Mouse (Mus musculus) heart, adult 8-10 months (tissue): ENCODE measurements around the gene Klk4. TPM values are rescaled to one million over a fixed set of nuclear protein-coding genes. Genes with fewer than 3 reads are reported as not detected.
A peak's percentile ranks its signal among the peaks of the same experiment; 100 is the strongest.

ENCODE experiments used
- DNase-seq: peaks from one replicate; pipeline ENCODE4 v3.0.0; 2022; ENCODE audit warnings: low spot score
- total RNA-seq, 4 experiments: library from RNA; stranded (reverse); gene quantifications; 2 replicates each; pipeline ENCODE4 v1.2.4; 2022

The Klk4 gene
- not detected for total RNA-seq

DNA sequence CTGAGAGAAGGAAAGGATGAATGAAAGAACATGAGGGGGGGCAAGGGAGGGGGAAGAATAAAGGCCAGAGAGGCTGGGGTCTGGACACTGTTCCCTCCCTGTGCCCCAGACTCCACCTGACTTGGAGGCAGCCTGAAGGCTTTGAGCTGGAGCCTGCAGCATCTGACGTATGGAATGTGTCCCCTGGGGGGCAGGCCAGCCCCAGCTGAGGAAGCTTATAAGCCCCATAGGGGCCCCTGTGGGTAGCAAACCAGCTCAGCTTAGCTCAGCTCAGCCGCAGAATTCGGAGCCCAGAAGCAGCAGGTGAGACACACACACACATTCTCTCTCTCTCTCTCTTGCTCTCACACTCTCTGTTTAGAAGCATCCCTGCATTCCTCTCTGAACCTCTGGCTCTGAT lies at the start of gene Klk4:
TSS of gene Klk4 (plus strand) at position 249 of the 400 bp plus-strand sequence.
- no peak for DNase-seq

DNA sequence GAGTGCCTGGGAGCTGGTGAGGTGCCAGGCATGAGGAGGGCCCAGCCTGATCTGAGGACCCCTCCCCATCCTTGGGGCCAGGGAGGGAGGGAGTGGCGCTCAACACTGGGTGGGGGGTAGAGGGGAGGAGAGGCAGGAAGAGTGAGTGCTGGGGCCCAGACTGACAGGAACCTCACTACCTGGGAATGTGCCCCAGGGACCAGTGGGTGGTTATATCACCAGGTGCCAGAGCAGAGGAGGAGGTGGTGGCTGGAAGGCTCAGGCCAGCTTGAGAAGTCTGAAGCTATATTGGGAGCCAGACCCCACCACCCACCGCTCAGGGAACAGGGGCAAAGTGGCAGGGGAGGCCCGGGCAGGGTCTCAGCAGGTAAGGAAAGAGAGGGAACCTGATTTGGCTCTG lies 39.3 kb upstream of the Klk4 start, which contains the start of gene Klk5:
TSS of gene Klk5 (plus strand) at position 271 of the 400 bp plus-strand sequence.
- DNase-seq: no peak

DNA sequence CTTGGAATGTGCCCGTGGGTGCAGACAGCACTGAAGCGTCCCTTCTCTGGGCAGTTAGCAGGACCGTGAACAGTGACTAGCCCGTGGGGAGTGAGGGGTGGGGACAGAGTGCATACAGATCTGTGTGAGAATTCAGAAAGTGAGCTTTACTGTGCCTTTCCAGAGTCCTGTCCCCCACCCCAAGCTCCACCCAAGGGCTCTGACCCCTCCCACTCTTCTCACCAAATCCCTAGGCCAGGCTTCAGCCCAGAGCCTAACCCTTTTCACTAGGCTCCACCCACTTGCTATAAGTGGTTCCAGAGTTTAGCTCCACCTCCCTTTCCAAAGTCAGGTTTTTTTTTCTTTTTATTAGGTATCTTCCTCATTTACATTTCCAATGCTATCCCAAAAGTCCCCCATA lies 37.2 kb upstream of the Klk4 start:
- no peak for DNase-seq

DNA sequence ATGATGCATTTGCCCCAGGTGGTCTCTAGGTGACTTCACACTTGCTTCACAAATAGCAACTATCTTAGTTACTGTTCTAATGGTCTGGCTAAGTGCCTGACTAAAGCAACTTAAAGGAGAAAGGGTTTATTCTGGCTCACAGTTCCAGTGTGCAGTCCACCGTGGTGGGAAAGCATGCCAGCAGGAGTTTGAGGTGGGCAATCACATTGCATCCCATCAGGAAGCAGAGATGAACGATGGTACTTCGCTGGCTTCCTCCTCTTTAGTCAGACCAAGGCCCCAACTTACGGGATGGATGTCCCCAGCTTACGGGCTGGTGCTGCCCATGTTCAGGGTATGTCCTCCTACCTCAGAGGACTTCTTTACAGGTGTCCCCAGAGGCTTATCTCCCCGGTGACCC lies 29.3 kb upstream of the Klk4 start:
- no peak for DNase-seq

DNA sequence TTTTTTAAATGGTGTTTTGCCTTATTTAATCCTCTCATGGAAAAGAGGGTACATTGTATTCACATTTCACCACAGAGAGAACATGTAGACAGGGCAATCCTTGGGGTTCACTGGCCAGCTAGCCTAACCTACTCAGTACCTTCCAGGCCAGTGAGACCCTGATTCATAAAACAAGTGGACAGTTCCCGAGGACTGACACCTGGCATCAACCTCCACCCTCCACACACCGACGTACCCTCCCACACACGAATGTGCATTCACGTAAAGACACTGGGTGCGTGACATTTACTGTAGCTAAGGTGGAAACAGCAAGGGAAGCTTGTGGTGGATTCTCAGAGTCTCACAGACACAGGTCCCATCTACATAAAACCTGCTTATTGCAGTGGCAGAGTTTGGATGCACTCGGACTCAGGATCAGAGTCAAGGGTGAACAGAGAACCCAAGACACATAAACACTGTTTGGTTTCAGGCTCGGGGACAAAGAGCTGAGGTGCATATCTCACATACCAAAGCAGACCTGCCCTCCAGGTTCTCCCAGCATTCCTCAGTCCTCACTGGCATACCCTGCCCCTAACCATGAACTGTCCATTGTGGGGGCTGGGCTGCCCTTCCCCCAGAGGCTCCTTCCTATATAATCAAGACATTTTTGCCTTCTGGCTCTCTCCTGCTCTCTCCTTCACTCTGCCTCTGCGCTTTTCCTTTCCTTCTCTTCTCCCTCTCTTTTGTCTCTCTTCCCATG lies 26.1 kb upstream of the Klk4 start:
- DNase-seq: no peak

DNA sequence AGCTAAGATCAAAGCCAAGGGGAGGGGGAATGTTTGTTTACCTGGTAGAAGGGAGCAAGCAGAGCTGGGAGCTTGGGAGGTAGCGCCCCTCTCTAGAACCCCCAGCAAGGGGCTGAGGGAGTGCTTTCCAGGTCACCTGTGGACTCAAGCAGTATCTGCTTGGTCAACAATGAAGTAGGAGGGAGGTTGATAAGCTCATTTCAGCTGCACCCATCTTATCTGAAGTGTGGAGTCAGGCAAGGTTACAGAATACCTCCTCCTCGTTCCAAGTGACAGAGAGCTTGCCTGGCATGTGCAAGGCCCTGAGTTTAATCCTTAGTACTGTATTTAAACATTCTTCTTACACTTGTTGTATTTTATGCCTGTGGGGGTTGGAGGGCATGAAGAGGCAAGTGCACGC lies 25.3 kb upstream of the Klk4 start:
- DNase-seq: no peak

DNA sequence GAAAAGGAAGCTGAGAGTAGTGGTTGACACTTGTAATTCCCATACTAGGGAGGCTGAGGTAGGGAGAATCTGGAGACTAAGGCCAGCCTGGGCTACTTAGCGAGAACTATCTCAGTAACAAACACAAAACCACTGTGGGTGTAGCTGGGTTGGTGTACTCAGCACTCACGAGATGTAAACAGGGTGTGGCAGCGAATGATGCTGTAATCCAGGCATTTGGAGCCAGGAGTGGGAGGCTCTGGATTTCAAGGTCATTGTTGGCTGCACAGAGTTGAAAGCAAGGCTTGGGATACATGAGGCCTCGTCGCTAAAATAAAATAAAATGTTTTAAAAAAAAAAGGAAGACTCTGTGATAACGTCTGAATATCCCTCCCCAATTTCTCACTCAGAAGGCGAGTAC lies 24.7 kb upstream of the Klk4 start:
- DNase-seq: no peak

DNA sequence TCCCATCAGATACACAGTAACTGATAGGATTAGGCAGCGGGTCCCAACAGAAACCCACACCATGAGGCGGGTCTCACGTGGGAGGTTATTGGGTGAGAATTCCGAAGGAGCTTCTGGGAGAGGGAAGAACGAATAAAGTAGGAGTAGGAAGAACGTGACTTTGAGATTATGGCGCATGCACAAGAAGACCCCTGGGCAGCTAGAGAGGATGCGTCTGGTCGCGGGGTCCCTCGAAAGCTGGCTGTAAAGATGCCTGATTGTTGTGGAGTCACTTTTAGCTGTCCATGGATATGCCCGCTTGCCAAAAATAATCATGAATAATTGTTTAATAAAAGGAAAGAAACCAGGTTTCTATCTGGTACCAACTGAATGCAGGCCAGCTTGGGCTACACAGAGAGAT lies 23.5 kb upstream of the Klk4 start:
- DNase-seq: no peak

DNA sequence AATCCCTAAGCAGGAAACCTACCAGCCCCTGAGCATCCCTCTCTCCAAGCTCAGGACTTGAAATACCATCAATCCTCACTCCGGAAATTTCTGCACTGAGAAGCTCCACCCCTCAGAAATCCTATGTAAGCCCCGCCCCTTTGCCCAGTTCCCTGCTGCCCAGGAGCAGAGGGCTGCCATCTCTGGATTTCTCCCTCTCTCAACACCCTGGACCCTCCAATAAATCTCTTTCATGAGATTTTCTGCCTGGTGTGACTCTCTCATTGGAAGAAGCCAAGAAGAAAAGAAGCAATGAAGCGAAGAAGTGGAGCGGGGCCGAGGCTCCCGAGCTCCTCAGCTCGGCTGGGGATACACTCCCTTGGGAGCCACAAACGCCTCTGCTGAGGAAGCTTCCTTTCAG lies 20.5 kb upstream of the Klk4 start:
- no peak for DNase-seq

DNA sequence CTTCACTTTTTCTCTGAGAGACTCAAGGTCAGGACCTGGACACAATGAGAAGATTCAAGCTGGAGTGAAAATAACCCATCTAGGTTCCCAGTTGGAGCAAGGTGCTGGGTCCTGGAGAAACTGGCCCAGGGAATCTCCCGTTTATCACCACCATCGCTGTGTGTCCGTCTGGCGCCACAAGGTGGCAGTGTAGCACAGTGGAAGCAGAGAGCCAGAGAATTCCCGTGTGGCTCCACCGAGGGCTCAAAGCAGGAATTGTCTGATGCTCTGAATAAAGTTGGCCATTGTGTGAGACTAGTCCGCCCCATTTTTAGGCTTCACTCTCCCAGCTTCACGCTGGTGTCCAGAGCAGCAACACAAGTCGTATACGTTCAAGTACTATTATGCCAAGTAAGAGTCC lies 7.7 kb upstream of the Klk4 start:
- peak; percentile 22 for DNase-seq

DNA sequence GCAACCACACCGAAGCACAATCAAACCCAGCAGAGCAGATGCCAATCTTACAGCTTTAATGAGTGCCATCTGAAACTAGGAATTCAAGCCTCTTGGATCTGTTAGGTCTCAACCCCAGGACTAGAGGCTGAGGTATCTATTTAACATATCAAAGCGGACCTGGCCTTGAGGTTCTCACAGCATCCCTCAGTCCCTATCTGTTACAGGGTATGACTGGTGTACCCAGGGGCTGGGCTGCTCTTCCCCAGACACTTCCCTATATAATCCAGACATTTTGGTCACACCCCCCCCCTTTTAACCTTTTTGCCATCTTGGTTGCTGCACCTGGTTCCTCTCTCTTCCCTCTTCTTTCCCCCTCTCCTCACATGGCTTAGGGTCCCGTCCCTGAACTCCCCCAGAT lies 7.3 kb upstream of the Klk4 start:
- no peak for DNase-seq

DNA sequence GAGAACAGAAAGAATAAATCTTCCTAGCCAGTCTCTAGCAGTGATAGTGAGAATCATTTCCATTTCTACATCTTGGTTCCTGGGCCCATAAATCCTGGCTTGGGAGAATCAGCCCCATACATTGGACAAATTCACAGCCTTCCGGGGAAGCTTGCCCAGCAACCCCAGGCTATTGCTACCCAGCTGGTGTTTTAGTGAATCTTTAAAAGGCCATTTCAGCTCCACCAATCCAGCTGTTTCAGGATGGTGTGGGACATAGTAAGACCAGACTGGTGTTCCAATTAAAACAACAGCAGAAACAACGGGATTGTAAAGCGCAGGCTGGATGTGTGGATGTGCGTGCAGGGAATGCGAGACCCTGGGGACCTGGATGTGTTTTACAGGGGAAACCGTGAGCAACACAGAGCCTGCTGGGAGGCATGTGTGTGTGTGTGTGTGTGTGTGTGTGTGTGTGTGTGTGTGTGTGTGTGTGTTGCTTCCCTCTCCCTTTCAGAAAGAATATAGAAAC lies 6.0 kb upstream of the Klk4 start:
- DNase-seq: no peak

DNA sequence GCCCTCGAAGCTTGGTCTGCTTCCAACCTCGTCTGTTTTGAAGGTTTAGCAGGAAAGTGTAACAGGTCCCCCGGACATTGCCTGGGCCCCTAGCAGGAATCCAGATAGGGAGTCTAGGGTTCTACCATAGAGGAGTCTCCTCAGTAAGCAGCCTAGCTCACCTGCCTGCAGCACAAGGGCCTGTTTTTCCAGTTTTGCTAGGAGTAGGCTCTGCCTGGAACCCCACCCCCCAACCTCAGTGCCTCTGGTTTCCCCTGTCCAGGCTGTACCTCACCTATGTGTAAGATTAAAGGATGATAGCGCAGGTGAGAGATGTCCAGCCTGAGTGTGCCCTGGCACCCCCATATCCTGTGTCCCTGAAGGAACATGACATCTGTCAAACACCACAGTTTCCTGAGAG lies 4.5 kb upstream of the Klk4 start:
- DNase-seq: no peak

DNA sequence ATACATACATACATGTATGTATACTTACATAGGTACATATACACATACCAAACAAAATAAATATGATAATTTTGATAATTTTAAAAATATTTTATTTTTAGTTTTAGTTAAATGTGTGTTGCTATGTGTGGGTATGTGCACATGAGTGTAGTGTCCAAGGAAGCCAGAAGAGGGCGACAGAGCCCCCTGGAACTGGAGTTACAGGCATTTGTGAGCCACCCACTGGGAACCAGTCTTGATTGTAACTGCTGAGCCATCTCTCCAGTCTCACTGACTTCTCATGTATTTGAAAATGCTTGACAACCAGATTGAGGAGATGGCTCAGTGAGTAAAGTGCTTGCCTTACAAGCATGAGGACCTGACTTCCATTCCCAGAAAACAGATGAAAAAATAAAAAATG lies 2.7 kb upstream of the Klk4 start:
- DNase-seq: no peak

DNA sequence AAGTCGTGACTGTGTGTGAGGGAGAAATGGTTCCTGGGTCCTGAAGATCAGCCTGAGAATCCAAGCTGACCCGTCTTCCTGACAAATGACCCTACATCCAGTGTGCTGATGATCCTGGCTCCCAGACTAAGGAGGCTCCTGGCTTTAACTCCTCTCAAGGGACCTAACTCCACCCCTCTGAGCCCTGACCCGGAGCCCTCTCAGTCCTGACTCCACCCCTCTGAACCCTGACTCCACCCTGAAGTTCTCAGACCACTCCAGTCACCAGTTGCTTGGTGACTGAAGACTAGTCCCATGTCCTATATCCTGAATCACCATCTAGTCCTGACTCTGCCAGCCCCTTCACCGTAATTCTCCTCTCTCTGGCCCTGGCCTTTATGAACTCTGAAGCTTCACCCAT lies 1.4 kb downstream of the Klk4 start:
- peak; percentile 11 for DNase-seq

DNA sequence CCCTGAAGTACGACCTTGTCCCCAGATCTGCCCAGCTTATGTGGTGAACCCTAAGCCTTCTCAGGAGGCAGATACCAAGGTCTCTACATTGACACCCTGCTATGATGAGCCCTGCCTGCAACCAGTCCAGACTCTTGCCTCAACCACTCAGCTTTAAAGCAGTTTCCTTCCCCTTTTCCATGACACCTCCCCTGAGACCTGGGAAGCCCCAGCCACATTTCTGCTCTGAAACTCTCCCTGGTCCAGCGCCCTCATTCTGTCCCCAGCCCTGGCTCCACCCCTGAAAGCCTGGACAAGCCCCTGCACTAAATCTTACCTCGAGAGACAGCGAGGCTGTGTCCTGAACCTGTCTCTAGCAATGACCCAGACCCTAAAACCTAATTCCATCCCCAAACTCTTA lies 1.9 kb downstream of the Klk4 start:
- DNase-seq: no peak

DNA sequence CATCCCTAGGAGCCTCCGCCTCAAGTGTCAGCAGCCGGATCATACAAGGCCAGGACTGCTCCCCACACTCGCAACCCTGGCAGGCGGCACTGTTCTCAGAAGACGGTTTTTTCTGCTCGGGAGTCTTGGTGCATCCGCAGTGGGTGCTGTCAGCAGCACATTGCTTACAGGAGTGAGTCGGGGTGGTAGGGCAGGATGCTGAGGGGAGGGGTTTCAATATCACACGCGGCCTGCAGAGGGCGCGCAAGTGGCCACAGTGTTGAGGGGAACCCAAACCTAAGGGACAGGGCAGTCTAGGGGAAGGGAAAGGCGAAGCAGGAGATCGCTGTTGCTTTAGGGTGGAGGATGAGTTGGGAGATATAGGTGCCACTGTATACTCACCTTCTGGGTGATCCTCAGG lies 2.6 kb downstream of the Klk4 start:
- DNase-seq: peak; percentile 26

DNA sequence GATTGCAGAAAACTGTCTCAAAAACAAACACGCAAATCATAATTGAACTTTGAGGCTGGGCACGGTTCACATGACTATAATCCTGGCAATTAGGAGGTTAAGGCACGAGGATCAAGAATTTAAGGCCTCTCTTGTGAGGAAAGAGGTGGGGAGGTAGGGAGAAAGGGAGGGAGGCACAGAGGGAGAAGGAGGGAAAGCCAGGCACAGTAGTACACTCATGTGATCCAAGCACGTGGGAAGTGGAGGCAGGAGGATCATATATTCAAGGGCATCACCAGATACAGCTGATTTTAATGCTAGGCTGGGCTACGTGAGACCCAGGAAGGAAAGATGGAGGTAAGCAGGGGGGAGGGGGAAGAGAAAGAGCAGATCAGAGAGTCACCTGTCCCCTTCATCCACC lies 10.4 kb downstream of the Klk4 start:
- no peak for DNase-seq

DNA sequence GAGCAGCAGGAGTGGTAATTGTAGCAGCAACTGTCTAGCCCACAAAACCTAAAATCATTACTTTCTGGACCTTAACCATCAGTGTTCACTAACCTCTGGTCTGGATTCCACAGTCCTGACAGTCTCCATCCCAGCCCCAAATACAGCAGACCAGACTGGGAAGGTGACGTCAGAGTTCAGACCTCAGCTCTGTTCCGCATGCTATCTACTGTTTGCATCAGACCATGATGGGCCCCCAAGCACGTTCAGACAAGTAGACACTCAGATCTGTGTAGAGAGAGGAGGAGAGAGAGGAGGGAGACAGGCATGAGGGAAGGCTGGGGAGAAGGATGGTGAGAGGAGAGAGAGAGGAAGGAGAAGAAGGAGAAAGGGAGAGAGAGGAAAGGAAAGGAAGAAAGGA lies 10.8 kb downstream of the Klk4 start:
- no peak for DNase-seq

DNA sequence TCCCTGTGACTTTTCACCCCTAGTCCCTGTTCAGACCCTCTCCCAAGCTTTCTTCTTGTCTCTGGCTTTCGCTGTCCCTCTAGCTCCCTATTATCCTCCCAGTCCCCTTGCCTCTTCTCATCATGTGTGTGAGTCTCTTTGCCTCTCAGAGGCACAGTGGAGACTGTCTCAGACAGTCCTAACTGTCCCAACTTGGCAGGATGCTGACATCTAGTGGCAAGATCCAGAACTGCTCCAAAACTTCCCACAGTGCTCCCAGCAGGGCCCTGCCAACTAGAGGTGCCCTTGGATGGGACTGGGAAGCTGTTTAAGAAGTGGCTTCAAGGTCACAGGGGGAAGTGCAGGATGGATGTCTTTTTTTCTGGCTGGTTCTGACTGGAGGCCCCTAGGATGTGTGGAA lies 13.9 kb downstream of the Klk4 start:
- DNase-seq: peak; percentile 87

DNA sequence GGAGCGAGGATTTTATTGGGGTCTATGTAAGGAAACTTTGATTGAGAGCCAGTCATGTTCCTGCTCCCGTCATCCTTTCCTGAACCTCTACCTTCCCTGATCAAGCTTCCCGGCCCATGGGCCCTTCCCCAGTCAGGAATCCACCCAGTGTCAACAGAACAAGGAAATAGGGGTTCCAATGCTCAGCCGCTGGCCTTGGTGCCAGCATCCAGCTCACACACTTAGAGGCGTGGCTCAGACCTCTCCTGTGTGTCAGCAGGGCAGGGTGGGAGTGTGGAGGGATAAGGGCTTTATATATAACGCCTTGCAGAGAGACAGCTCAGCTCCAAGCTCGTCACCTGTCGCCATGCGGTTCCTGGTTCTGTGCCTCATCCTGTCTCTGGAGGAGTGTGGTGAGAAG lies 33.9 kb downstream of the Klk4 start:
- no peak for DNase-seq

DNA sequence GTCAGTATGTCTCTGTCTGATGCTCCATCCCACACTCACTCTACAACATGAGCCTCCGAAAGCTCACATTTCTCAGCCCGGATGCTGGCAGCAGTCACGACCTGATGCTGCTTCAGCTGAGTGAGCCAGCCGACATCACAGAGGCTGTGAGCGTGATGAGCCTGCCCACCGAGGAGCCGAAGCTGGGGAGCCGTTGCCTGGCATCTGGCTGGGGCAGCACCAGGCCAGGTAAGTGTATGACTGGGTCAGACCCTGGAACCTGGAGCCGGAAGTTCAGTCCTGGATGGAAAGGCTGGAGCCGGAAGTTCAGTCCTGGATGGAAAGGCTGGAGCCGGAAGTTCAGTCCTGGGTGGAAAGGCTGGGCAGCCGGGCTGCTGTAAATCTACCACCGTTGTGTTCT lies 37.5 kb downstream of the Klk4 start:
- no peak for DNase-seq

DNA sequence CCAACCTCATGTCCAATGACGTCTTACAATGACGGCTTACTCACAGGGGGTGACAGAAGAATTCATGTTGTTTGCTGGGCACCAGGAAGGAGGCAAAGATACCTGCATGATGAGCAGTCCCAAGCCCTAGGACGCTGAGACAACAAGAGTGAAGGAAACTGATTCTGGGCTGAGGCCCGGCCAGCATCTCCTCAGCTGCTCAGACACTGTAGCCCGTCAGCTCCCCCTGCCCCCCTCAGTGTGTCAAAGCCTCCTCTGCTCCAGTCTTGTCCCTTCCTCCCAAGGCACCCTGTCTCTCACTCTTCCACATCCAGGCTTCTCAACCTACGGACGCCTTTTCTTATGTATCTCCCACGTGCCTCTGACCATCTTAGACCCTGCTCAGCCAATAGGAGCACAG lies 37.9 kb downstream of the Klk4 start:
- no peak for DNase-seq
